Mouse (Mus musculus): ENCODE data around the gene Mindy4. TPM values are rescaled to one million over a fixed set of nuclear protein-coding genes. Genes with fewer than 3 reads are reported as not detected.

Mindy4 gene
- total and polyA plus RNA-seq, 3 experiments, result 0.23 to 1.6 TPM; not detected in 1

GRCm38 (mm10) chr6:55250809-55251208 is 47.6 kb downstream of the Mindy4 start:
- TF ChIP-seq MAFK (IDR thresholded peaks at IDR 0.05; ENCODE audit: borderline replicate concordance, low read depth, low read length) (no peak), MYC (IDR thresholded peaks at IDR 0.05; ENCODE audit: low read depth, low read length) (no peak), SMC3 (IDR thresholded peaks at IDR 0.05; ENCODE audit: low read depth, low read length) (no peak), ETS1 (IDR thresholded peaks at IDR 0.05; ENCODE audit: low read depth, low read length) (no peak)
- DNase-seq (ENCODE audit: low read depth, low spot score), result no peak
- Histone ChIP-seq H3K27me3 (ENCODE audit: control insufficient read depth in 1 of 2, insufficient read depth in 2 of 2, low read length in 2 of 2) (no peaks in the 10 kb centered on the region), H3K4me1 (ENCODE audit: control insufficient read depth in 1 of 2, insufficient read depth in 2 of 2, low read length in 2 of 2) (no peaks in the 10 kb centered on the region; a peak in 1 of 4 replicates), H3K9me3 (replicated peaks; ENCODE audit: insufficient read depth, low read length) (no peaks in the 10 kb centered on the region), H3K4me3 (ENCODE audit: control insufficient read depth in 1 of 2, insufficient read depth in 1 of 2, low read depth in 2 of 2, low read length in 2 of 2) (no peak overlapping the region), H3K27ac (ENCODE audit: control insufficient read depth, low read depth, low read length) (no peak overlapping the region), H3K36me3 (ENCODE audit: control insufficient read depth in 1 of 2, insufficient read depth in 2 of 2, low read length in 2 of 2) (no peaks in the 10 kb centered on the region), H3K79me2 (ENCODE audit: control insufficient read depth, insufficient read depth, low read length, poor library complexity) (no peaks in the 10 kb centered on the region), H3K9ac (ENCODE audit: control insufficient read depth, low read depth, low read length, poor library complexity, severe bottlenecking) (no peak overlapping the region)

- H3K79me2 ChIP-seq (ENCODE audit: control insufficient read depth, insufficient read depth, low read length, poor library complexity), result no peaks in the 10 kb centered on the region
- no peaks in the 10 kb centered on the region for H3K9me3 ChIP-seq (replicated peaks; ENCODE audit: insufficient read depth, low read length)
- TF ChIP-seq USF2 (IDR thresholded peaks at IDR 0.05; ENCODE audit: borderline replicate concordance in 1 of 2, insufficient read depth in 1 of 2, low read depth in 1 of 2, low read length in 2 of 2) (no peak), E2F4 (IDR thresholded peaks at IDR 0.05; ENCODE audit: borderline replicate concordance, low read depth, low read length) (no peak)
- H3K4me3 ChIP-seq (ENCODE audit: control insufficient read depth in 1 of 2, insufficient read depth in 1 of 2, low read depth in 2 of 2, low read length in 2 of 2), result no peak overlapping the region
- no peak overlapping the region for H3K9ac ChIP-seq (ENCODE audit: control insufficient read depth, low read depth, low read length, poor library complexity, severe bottlenecking)
- no peaks in the 10 kb centered on the region for H3K27me3 ChIP-seq (ENCODE audit: control insufficient read depth in 1 of 2, insufficient read depth in 2 of 2, low read length in 2 of 2)
- DNase-seq (ENCODE audit: low read depth, low spot score), result no peak
- H3K36me3 ChIP-seq (ENCODE audit: control insufficient read depth in 1 of 2, insufficient read depth in 2 of 2, low read length in 2 of 2), result peaks cover 0 to under 1% of the 10 kb centered on the region in 2 experiments; a peak in 2 of 4 replicates
- peaks cover 0 to 4% of the 10 kb centered on the region in 2 experiments; a peak in 2 of 4 replicates for H3K4me1 ChIP-seq (ENCODE audit: control insufficient read depth in 1 of 2, insufficient read depth in 2 of 2, low read length in 2 of 2)
- H3K27ac ChIP-seq (ENCODE audit: control insufficient read depth, low read depth, low read length), result no peak overlapping the region
Measured at GRCm38 (mm10) chr6:55251596-55251995, 48.4 kb downstream of the Mindy4 start.

GRCm38 (mm10) chr6:55252731-55253247 is 49.6 kb downstream of the Mindy4 start:
- no peak overlapping the region for H3K9ac ChIP-seq (ENCODE audit: control insufficient read depth, low read depth, low read length, poor library complexity, severe bottlenecking)
- no peaks in the 10 kb centered on the region for H3K27me3 ChIP-seq (ENCODE audit: control insufficient read depth in 1 of 2, insufficient read depth in 2 of 2, low read length in 2 of 2)
- no peak overlapping the region for H3K4me3 ChIP-seq (ENCODE audit: control insufficient read depth in 1 of 2, insufficient read depth in 1 of 2, low read depth in 2 of 2, low read length in 2 of 2)
- H3K79me2 ChIP-seq (ENCODE audit: control insufficient read depth, insufficient read depth, low read length, poor library complexity), result no peaks in the 10 kb centered on the region
- H3K27ac ChIP-seq (ENCODE audit: control insufficient read depth, low read depth, low read length), result no peak overlapping the region
- no peaks in the 10 kb centered on the region for H3K9me3 ChIP-seq (replicated peaks; ENCODE audit: insufficient read depth, low read length)
- H3K4me1 ChIP-seq (ENCODE audit: control insufficient read depth in 1 of 2, insufficient read depth in 2 of 2, low read length in 2 of 2), result peaks cover 3 to 10% of the 10 kb centered on the region in 2 experiments; a peak in 3 of 4 replicates
- no peak for DNase-seq (ENCODE audit: low read depth, low spot score)
- no peak for TF ChIP-seq CTCF (IDR thresholded peaks at IDR 0.05 in 2 of 3, conservative IDR thresholded peaks at IDR 0.05 in 1 of 3; ENCODE audit: control insufficient read depth in 1 of 3, insufficient read depth in 1 of 3, low read depth in 2 of 3, low read length in 3 of 3, poor library complexity in 1 of 3, severe bottlenecking in 1 of 3)
- no peak for TF ChIP-seq MAZ (IDR thresholded peaks at IDR 0.05; ENCODE audit: low read depth, low read length)
- TF ChIP-seq SMC3 (IDR thresholded peaks at IDR 0.05; ENCODE audit: low read depth, low read length), result no peak
- no peak for TF ChIP-seq MAFK (IDR thresholded peaks at IDR 0.05; ENCODE audit: borderline replicate concordance, low read depth, low read length)
- no peak for TF ChIP-seq E2F4 (IDR thresholded peaks at IDR 0.05; ENCODE audit: borderline replicate concordance, low read depth, low read length)
- TF ChIP-seq RAD21 (IDR thresholded peaks at IDR 0.05; ENCODE audit: low read depth, low read length), result no peak
- no peak for TF ChIP-seq UBTF (IDR thresholded peaks at IDR 0.05; ENCODE audit: borderline replicate concordance, insufficient read depth, low read depth, low read length)
- no peak for TF ChIP-seq TAL1 (IDR thresholded peaks at IDR 0.05; ENCODE audit: low read length)
- TF ChIP-seq EP300 (IDR thresholded peaks at IDR 0.05; ENCODE audit: low read depth in 1 of 2, low read length in 2 of 2), result no peak
- no peak for TF ChIP-seq TCF12 (IDR thresholded peaks at IDR 0.05; ENCODE audit: low read depth, low read length)
- no peak for TF ChIP-seq SIN3A (IDR thresholded peaks at IDR 0.05; ENCODE audit: low read length)
- TF ChIP-seq HCFC1 (IDR thresholded peaks at IDR 0.05; ENCODE audit: low read depth, low read length), result no peak
- no peak for TF ChIP-seq TBP (IDR thresholded peaks at IDR 0.05; ENCODE audit: low read depth, low read length)
- TF ChIP-seq ETS1 (IDR thresholded peaks at IDR 0.05; ENCODE audit: low read depth, low read length), result no peak
- no peak for TF ChIP-seq BHLHE40 (IDR thresholded peaks at IDR 0.05; ENCODE audit: borderline replicate concordance, low read depth, low read length)
- no peak for TF ChIP-seq USF1 (IDR thresholded peaks at IDR 0.05; ENCODE audit: low read depth, low read length)
- TF ChIP-seq MXI1 (IDR thresholded peaks at IDR 0.05; ENCODE audit: low read depth, low read length), result no peak
- H3K36me3 ChIP-seq (ENCODE audit: control insufficient read depth in 1 of 2, insufficient read depth in 2 of 2, low read length in 2 of 2), result peaks cover 0 to 2% of the 10 kb centered on the region in 2 experiments; a peak in 2 of 4 replicates

Data from MEL (cell line).